Mouse (Mus musculus) G1E-ER4 (cell line): Measurements from ENCODE around the gene Siva1. TPM values are rescaled to one million over a fixed set of nuclear protein-coding genes. Genes with fewer than 3 reads are reported as not detected.

Experiments
- GATA1 ChIP-seq: IDR thresholded peaks from one replicate; pipeline ENCODE4 v1.8.0; 2012; ENCODE audit warnings: low read length, inconsistent platforms
- polyA plus RNA-seq: library from polyadenylated mRNA; stranded (reverse); fragments of >175 nt; gene quantifications from 2 replicates; pipeline ENCODE4 v1.2.3, GENCODE M21; 2012

The Siva1 gene
- polyA plus RNA-seq, 1 experiment, result 75.4 TPM

DNA sequence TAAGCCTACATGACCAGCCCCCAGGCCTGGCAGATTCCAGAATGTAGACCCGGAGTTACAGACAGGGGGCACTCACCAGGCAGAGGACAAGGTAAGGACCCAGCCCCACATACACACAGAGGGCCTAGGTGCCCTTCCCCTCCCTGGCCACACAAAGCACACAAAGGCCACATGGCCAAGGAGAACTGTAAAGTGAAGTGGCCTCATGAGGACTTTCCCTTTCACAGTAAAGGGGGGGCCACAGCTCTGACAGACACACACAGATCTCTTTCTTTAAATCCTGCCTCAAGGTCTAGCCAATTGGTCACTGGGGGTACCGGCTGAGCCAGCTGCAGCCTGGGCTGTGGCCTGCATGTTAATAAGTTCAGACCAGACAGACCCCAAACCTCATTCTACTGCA lies 19.6 kb downstream of the Siva1 start:
- TF ChIP-seq GATA1, result no peak

GRCm38 (mm10) chr12:112664656-112665055 lies 20.2 kb downstream of the Siva1 start:
- no peak for TF ChIP-seq GATA1

DNA sequence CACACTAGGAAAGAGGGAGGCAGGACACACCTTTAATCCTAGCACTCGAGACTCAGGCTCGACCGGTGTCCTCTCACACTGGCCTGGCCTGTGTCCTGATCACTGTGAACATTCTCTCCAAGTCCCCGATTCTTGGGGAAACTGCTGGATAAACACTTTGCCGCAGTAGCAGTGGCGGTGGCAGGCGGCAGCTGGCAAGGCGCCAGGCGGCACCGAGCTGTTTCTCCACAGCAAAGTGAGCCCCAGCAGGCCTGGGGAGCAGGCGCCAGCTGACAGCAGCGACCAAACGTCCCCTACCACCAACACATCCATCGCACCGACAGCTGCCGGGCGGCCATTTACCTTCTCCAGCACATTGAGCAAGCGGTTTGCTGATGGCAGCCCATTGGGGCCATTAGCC lies 21.0 kb downstream of the Siva1 start:
- TF ChIP-seq GATA1, result no peak

- TF ChIP-seq GATA1, result no peak
Measured at GRCm38 (mm10) chr12:112665881-112666544, 21.5 kb downstream of the Siva1 start.

GRCm38 (mm10) chr12:112667619-112668297 lies 23.3 kb downstream of the Siva1 start:
- no peak for TF ChIP-seq GATA1

DNA sequence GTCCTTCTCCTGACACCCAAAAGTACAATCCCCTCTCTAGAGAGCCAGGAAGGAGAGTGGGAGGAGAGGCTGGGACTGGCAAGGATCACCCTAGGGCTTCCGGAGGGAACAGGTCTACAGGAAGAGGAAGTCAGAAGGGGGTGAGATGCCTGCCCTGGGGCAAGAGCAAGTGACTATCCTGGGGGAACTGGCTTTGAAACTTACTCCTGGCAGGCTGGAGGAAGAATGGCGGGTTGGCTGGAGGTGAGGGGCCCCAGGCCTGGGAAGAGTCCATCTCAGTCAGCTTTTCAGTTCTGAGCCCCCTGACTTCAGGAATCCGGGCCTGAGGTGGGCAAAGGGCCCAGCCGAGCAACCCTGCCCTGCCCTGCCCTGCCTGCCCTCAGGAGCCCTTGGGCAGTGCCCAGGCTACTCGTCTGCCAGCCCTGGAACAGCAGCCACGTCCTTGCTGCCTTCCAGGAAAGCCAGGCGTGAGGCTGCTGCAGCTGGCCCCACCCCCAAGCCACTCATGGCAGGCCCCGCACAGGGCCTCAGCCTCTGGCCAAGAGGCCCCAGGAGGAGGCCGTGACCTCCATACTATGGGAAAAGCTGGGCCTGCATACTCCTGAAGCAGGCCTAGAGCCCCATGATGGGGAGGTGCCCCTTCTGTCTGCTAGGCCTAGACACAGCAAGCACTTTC lies 26.4 kb downstream of the Siva1 start:
- no peak for TF ChIP-seq GATA1

DNA sequence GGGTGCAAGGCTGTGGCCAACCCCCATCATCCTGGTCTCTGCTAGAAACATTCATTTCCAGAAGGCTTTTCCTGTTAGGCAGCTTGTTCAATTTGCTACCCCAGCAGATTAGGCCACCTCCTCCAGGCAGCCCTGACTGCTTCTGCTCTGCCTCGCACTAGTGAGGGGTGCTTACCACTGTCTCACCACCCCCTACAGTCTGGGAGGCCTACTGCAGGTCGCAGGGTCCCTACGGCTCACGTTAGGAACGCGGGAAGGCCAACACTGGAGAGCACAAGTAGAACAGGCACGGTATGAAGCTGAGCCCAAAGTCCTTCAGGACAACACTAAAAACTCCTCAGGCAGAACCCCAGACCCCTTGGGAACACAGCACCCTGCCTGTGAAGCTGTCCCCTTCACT lies 27.4 kb downstream of the Siva1 start:
- no peak for TF ChIP-seq GATA1

GRCm38 (mm10) chr12:112672744-112673575 lies 28.5 kb downstream of the Siva1 start:
- no peak for TF ChIP-seq GATA1

DNA sequence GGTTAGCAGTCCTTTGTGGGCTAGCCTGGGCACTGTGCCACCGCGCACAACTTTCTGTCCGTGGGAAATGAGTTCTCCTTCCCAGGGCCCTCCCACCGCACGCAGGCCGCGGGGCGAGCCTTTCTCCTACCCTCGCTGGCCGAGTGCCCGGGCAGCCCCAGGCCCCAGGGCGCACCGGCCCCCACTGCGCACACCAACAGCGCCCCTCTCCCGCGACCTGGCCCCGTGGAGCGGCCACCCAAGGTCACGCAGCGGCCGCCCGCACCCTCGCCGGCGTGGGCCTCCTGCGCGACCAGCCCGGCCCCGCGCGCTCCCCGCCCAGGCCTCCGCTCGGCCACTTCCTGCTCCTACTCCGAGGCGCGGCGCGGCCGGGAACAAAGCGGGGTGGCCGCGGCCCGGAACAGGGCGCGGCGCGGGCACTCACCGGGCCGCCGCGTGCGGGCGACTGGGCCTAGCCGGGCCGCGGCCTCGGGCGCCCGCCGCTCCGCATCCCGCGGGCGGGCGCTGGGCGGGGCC lies 29.2 kb downstream of the Siva1 start:
- TF ChIP-seq GATA1, result no peak

DNA sequence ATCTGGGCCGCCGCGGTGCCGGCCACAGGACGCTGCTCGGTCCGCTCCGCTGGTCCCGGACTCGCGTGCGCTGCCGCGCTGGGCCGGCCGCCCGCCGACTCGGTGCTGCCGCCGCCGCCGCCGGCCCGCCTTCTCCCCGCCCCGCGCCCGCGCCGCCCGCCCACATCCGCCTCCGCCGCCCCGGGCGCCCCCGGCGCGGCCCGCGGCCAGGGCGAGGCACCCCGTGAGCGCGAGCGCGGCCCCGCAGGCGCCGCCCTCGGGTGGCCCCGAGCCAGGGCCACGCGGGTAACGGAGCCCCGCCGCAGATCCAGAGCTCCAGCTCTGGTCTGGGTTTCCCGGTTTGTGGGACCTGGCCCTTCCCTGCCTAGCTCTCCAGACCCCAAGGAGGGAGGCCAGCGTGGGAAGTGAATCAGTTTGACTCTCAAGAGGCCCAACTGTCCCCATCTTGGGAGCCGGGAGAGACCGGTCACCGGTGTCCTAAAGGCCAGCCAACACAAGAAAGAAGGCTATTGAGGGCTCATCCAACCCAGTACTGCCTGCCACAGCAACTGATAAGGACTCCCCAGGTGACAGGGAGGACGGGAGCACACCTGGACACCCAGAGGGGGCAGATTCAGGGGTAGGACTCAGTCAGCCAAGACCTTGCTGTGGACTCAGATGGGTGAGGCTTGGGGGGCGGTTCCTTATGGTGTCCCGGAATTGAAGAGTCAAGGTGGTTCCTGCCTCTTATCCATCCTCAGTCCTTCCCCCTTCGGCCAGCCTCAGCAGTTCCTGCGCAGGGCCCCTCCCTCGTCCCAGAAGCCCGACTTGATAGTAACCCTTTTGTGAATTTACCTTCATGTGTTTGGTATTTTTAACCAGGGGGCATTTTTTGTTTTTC lies 29.9 kb downstream of the Siva1 start, which contains the start of gene Akt1:
Akt1 (minus strand) TSS at position 753 of the 880 bp plus-strand sequence.
- TF ChIP-seq GATA1, result no peak

GRCm38 (mm10) chr12:112675245-112676035 lies 31.0 kb downstream of the Siva1 start:
- TF ChIP-seq GATA1, result no peak

DNA sequence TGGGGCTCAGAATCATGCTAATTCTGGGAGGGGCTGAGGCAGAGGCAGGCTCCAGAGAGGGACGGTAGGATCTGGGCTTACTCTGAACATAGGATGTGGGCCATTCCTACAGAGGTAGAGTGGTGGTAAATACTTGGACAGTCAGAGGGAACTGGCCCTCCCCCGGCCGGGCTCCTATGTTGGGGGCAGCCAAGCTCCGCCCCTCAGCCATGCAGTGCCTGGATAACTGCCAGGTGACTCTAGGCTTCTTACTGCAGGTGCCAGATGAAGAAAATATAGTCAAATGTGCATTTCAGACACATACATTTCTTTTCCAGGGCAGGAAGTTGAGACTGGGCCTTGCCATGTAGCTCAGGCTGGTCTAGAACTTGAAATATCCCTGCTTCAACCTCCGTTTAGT lies 32.6 kb downstream of the Siva1 start:
- TF ChIP-seq GATA1, result no peak

DNA sequence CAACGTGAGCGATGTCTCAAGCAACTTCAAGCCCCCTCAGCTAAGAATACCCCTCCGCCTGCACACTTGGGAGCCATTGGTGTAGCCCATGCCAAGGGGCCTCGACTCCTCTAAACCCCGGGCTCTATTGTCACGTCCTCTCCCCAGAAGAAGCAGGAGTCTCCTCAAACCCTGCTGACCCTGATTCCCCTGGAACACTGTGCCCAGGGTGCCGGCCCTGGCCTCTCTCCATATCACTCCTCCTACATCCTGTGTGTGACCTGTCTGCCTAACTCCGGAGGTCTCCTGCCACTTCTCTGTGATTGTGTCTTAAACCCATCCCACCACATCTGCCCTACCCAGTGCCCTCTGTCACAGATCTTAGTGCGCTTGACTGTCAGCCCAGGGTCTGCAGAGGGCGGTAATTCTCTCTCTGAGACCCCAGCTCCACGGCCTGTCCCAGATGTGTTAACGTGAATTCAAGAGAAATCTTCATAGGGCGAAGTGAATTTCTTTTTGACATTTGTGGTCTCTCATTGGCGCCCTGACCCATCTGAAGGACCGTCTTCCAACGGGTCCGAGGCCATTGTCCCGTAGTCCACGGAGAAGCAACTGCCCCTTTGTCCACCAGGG lies 33.6 kb downstream of the Siva1 start:
- TF ChIP-seq GATA1, result no peak

GRCm38 (mm10) chr12:112678555-112679026 lies 34.1 kb downstream of the Siva1 start, which contains the start of gene Zbtb42:
TSS of gene Zbtb42 (plus strand) at chr12:112678828.
- TF ChIP-seq GATA1, result no peak
